Mouse (Mus musculus): ENCODE results near the gene Hace1.

The Hace1 gene

GRCm38 (mm10) chr10:45710848-45711247 is 133.2 kb downstream of the Hace1 start:
- DNase-seq = no peak

- no peak for DNase-seq
Observed at GRCm38 (mm10) chr10:45711348-45711747, 133.7 kb downstream of the Hace1 start.

All from kidney, adult 9 months (tissue).